Mouse (Mus musculus) midbrain, postnatal 0 days (tissue): ENCODE data around the gene Tmtc4. TPM values are rescaled to one million over a fixed set of nuclear protein-coding genes. Genes with fewer than 3 reads are reported as not detected.

Source experiments
- ATAC-seq: fragments of 200-750 bp; cut with Nextera tagmentation; 2 replicates; pipeline ENCODE4 v1.8.0; 2017; ENCODE audit warnings: moderate number of reproducible peaks, mild to moderate bottlenecking, moderate TSS enrichment, moderate library complexity; ENCODE audit not compliant: low FRiP score
- DNase-seq: peaks from one replicate; pipeline ENCODE4 v3.0.0-alpha.2; 2015; ENCODE audit warnings: low spot score
- H3K27ac ChIP-seq: fragments of 300-500 bp; sonication (generic); 2 replicates; pipeline ENCODE4 v1.5.1; 2014; ENCODE audit warnings: low read depth, mild to moderate bottlenecking, low read length, mixed read lengths
- H3K27me3 ChIP-seq: fragments of 300-500 bp; sonication (generic); 2 replicates; pipeline ENCODE4 v1.6.1; 2014; ENCODE audit warnings: low read length, control low read depth, mixed read lengths; ENCODE audit not compliant: insufficient read depth
- H3K36me3 ChIP-seq: fragments of 300-500 bp; sonication (generic); 2 replicates; pipeline ENCODE4 v1.6.1; 2014; ENCODE audit warnings: low read length, control low read depth, mixed read lengths; ENCODE audit not compliant: insufficient read depth
- H3K4me1 ChIP-seq: fragments of 300-500 bp; sonication (generic); 2 replicates; pipeline ENCODE4 v1.6.1; 2014; ENCODE audit warnings: mild to moderate bottlenecking, control low read depth, antibody characterized with exemption, low read length, mixed read lengths; ENCODE audit not compliant: insufficient read depth
- H3K4me2 ChIP-seq: fragments of 300-500 bp; sonication (generic); 2 replicates; pipeline ENCODE4 v1.6.1; 2014; ENCODE audit warnings: low read depth, mild to moderate bottlenecking, low read length, mixed read lengths; ENCODE audit not compliant: poor library complexity, severe bottlenecking
- H3K4me3 ChIP-seq: fragments of 300-500 bp; sonication (generic); 2 replicates; pipeline ENCODE4 v1.5.1; 2014; ENCODE audit warnings: low read depth, mild to moderate bottlenecking, low read length, moderate library complexity
- H3K9ac ChIP-seq: fragments of 300-500 bp; sonication (generic); replicated peaks from 2 replicates; pipeline ENCODE4 v1.6.1; 2014; ENCODE audit warnings: mild to moderate bottlenecking, low read length, moderate library complexity, mixed read lengths; ENCODE audit not compliant: poor library complexity, severe bottlenecking
- H3K9me3 ChIP-seq: fragments of 300-500 bp; sonication (generic); 2 replicates; pipeline ENCODE4 v1.6.1; 2016; ENCODE audit warnings: low read length, control low read depth
- CTCF ChIP-seq: IDR thresholded peaks from 2 replicates; pipeline ENCODE4 v1.5.1; 2016; ENCODE audit warnings: antibody characterized with exemption, mild to moderate bottlenecking
- WGBS: fragments of 180-500 bp; shearing (Covaris S2); extraction: QIAGEN DNeasy Blood & Tissue Kit; methylation state at CpG from one replicate; pipeline ENCODE4 v1.1.7; 2014; 5-methylcytosine and 5-hydroxymethylcytosine counted together
- polyA plus RNA-seq: library from polyadenylated mRNA; unstranded; fragments of >200 nt; fragmentation: Nextera tagmentation; extraction: Ambion mirVana; gene quantifications from 2 replicates; pipeline ENCODE4 v1.2.1, GENCODE M21; 2015
- total RNA-seq: library from RNA; depleted of rRNA; stranded (reverse); fragments of >200 nt; gene quantifications from 2 replicates; pipeline ENCODE4 v1.2.3, GENCODE M21; 2014

Tmtc4 gene
- total and polyA plus RNA-seq, 2 experiments from 2014 or later: 32.9 to 79.5 TPM

GRCm38 (mm10) chr14:122902136-122902535 lies 81.7 kb downstream of the Tmtc4 start:
- Histone ChIP-seq H3K4me1 (0 out of 2 replicates have a peak, but pooled peaks cover 2% of the 10 kb centered on the region), H3K27ac (no peak overlapping the region), H3K4me2 (no peak overlapping the region), H3K36me3 (no peaks in the 10 kb centered on the region), H3K9ac (no peak overlapping the region), H3K27me3 (no peaks in the 10 kb centered on the region), H3K9me3 (no peaks in the 10 kb centered on the region), H3K4me3 (no peak overlapping the region)
- DNase-seq (no peak), ATAC-seq (no peak)
- 57% methylated on average over 2 of the region's 2 CpGs for WGBS
- no peak for TF ChIP-seq CTCF

DNA sequence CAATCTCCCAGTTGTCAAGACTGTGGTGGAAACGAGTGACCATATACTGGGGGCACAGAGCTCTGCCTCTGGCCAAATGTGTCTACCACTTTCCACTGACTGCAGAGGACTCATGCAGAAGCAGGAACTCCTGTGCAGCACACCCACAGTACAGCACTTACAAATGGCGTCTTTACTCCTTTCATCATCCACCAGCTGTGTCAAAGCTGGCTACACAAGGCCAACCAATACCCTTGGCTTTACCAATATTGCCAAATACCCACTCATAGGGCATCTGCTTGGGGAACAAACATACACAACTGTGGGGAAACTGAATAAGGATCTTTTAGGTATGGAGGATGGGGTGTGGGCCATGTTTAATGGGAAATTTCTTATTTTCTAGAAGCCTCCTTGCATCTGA lies 82.1 kb downstream of the Tmtc4 start:
- Histone ChIP-seq H3K36me3 (no peaks in the 10 kb centered on the region), H3K27ac (no peak overlapping the region), H3K9ac (no peak overlapping the region), H3K4me1 (0 out of 2 replicates have a peak, but pooled peaks cover 2% of the 10 kb centered on the region), H3K27me3 (no peaks in the 10 kb centered on the region), H3K9me3 (no peaks in the 10 kb centered on the region), H3K4me2 (no peak overlapping the region), H3K4me3 (no peak overlapping the region)
- no peak for TF ChIP-seq CTCF
- DNase-seq (no peak), ATAC-seq (no peak)
- WGBS: 91% methylated on average over 2 of the region's 2 CpGs

GRCm38 (mm10) chr14:122901177-122901576 lies 82.7 kb downstream of the Tmtc4 start:
- Histone ChIP-seq H3K4me1 (0 out of 2 replicates have a peak, but pooled peaks cover 2% of the 10 kb centered on the region), H3K4me2 (no peak overlapping the region), H3K27ac (no peak overlapping the region), H3K9ac (no peak overlapping the region), H3K9me3 (no peaks in the 10 kb centered on the region), H3K4me3 (no peak overlapping the region), H3K36me3 (no peaks in the 10 kb centered on the region), H3K27me3 (no peaks in the 10 kb centered on the region)
- ATAC-seq: no peak
- DNase-seq: no peak
- 71% methylated on average over 3 of the region's 3 CpGs for WGBS
- peak; percentile 69 for TF ChIP-seq CTCF

DNA sequence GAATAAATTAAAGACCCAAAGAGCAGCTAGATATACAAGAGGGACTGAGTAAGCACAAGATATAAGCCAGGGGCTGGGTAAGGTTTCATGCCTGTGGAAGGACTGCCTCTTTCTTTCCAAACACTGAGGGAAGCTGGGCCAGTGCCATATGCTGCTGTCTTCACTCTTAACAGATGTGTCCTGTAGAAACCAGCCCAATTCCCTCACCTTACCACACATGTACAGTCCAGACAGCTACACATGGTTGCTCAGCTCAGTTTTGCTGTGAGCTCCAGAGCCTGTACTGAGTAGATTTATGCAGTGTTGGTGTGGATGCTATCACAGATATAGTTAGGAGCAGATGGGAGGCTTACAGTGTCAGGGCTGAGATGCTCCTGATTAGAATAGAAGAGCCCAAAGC lies 83.2 kb downstream of the Tmtc4 start:
- H3K4me2 ChIP-seq: no peak overlapping the region
- H3K27me3 ChIP-seq: no peaks in the 10 kb centered on the region
- ATAC-seq (no peak), DNase-seq (no peak)
- no peaks in the 10 kb centered on the region for H3K36me3 ChIP-seq
- H3K4me3 ChIP-seq: no peak overlapping the region
- no peak overlapping the region for H3K9ac ChIP-seq
- TF ChIP-seq CTCF: no peak
- H3K9me3 ChIP-seq: no peaks in the 10 kb centered on the region
- no peak overlapping the region for H3K27ac ChIP-seq
- H3K4me1 ChIP-seq: 0 out of 2 replicates have a peak, but pooled peaks cover 2% of the 10 kb centered on the region

DNA sequence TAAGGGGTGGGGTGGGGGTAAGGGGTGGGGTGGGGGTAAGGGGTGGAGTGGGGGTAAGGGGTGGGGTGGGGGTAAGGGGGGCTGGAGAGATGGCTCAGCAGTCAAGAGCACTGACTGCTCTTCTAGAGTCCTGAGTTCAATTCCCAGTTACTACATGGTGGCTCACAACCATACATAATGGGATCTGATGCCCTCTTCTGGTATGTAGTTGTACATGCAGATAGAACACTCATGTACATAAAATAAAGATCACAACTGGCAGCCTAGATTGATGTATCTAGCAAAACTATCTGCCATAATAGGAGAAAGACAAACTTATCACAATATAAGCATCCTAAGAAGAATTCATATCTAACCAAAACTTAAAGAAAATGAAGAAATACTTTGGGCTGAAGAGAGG lies 85.3 kb downstream of the Tmtc4 start:
- Histone ChIP-seq H3K27ac (no peak overlapping the region), H3K36me3 (no peaks in the 10 kb centered on the region), H3K27me3 (no peaks in the 10 kb centered on the region), H3K9ac (no peak overlapping the region), H3K4me2 (no peak overlapping the region), H3K4me3 (no peak overlapping the region), H3K9me3 (no peaks in the 10 kb centered on the region), H3K4me1 (0 out of 2 replicates have a peak, but pooled peaks cover 2% of the 10 kb centered on the region)
- peak; percentile 20; the same call in 1 of the 2 replicates for TF ChIP-seq CTCF
- DNase-seq: no peak
- ATAC-seq: no peak

DNA sequence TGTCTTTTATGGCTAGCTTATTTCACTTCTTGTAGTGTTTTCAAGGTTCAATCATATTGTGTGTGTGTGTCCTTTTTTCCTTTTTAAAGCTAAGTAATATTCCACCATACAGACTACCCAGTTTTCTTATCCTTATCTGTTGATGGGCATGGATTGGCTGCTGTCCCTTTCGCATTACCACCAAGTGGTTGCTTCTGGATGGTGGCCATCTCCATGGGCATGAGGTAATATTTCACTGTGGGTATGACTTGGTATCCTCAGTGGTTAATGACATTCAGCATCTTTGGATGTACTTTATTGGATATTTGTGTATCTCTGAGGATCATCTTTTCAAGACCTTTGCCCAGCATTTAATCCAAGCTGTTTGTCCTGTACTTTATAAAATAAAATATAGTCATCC lies 87.7 kb downstream of the Tmtc4 start:
- WGBS: 97% methylated on average over 1 of the region's 1 CpGs
- H3K9ac ChIP-seq: no peak overlapping the region
- ATAC-seq: no peak

More for the DNA sequence above, 87.7 kb downstream of the Tmtc4 start:
- no peak overlapping the region for H3K4me3 ChIP-seq
- no peak overlapping the region for H3K4me2 ChIP-seq
- no peak for DNase-seq
- H3K9me3 ChIP-seq: no peaks in the 10 kb centered on the region
- H3K4me1 ChIP-seq: 0 out of 2 replicates have a peak, but pooled peaks cover 2% of the 10 kb centered on the region
- TF ChIP-seq CTCF: no peak
- no peaks in the 10 kb centered on the region; the same call in 1 of the 2 replicates for H3K36me3 ChIP-seq
- H3K27me3 ChIP-seq: no peaks in the 10 kb centered on the region
- no peak overlapping the region for H3K27ac ChIP-seq
